Mouse (Mus musculus) cerebellum, adult 2 months (tissue): ENCODE data around the gene Gstz1.

Experiments
- CTCF ChIP-seq: fragments of 200-500 bp; IDR thresholded peaks from 2 replicates; pipeline ENCODE4 v1.5.1; 2011; ENCODE audit warnings: low read depth, mild to moderate bottlenecking, control low read depth, low read length, moderate library complexity, borderline replicate concordance; ENCODE audit not compliant: insufficient read depth
- POLR2A ChIP-seq: fragments of 200-500 bp; IDR thresholded peaks from 2 replicates; pipeline ENCODE4 v1.6.1; 2011; ENCODE audit warnings: low read length, control low read depth, borderline replicate concordance; ENCODE audit not compliant: insufficient read depth

- TF ChIP-seq CTCF (no peak), POLR2A (no peak)
Measured at GRCm38 (mm10) chr12:87100331-87100730, 46.6 kb upstream of the Gstz1 start.
